Mouse (Mus musculus) C2C12 (cell line): Measurements from ENCODE around the gene Fdxr. TPM values are rescaled to one million over a fixed set of nuclear protein-coding genes. Genes with fewer than 3 reads are reported as not detected.

Source experiments
- H3K27me3 ChIP-seq: one replicate; pipeline ENCODE4 v1.6.1; 2011; ENCODE audit not compliant: control insufficient read depth, insufficient read depth, insufficient read length
- H3K36me3 ChIP-seq: one replicate; pipeline ENCODE4 v1.6.1; 2011; ENCODE audit not compliant: control insufficient read depth, insufficient read depth
- H3K4me3 ChIP-seq: one replicate; pipeline ENCODE4 v1.5.1; 2011; ENCODE audit warnings: mild to moderate bottlenecking, control low read depth; ENCODE audit not compliant: poor library complexity, insufficient read depth, severe bottlenecking
- H3K79me2 ChIP-seq: one replicate; pipeline ENCODE4 v1.6.1; 2011; ENCODE audit not compliant: control insufficient read depth, insufficient read depth
- H3K79me3 ChIP-seq: one replicate; pipeline ENCODE4 v1.6.1; 2011; ENCODE audit warnings: low read depth, control low read depth
- H3ac ChIP-seq: one replicate; pipeline ENCODE3; 2011; ENCODE audit warnings: low read depth; ENCODE audit not compliant: control insufficient read depth, insufficient read length
- CEBPB ChIP-seq: IDR thresholded peaks from one replicate; pipeline ENCODE4 v1.6.1; 2011; ENCODE audit warnings: low read depth, mild to moderate bottlenecking, control low read depth, moderate library complexity
- CTCF ChIP-seq: IDR thresholded peaks from one replicate; pipeline ENCODE4 v1.5.1; 2011; ENCODE audit not compliant: control insufficient read depth, insufficient read depth, insufficient read length
- FOSL1 ChIP-seq: IDR thresholded peaks from one replicate; pipeline ENCODE4 v1.8.0; 2011; ENCODE audit warnings: mild to moderate bottlenecking, low read length; ENCODE audit not compliant: poor library complexity, insufficient read depth, severe bottlenecking
- MAX ChIP-seq: IDR thresholded peaks from one replicate; pipeline ENCODE4 v1.6.1; 2011; ENCODE audit warnings: mild to moderate bottlenecking, control low read depth
- MYOD1 ChIP-seq: IDR thresholded peaks from one replicate; pipeline ENCODE4 v1.6.1; 2011; ENCODE audit warnings: low read depth; ENCODE audit not compliant: control insufficient read depth, insufficient read length
- MYOG ChIP-seq: IDR thresholded peaks from one replicate; pipeline ENCODE4 v1.6.1; 2011; ENCODE audit not compliant: control insufficient read depth, insufficient read length; ENCODE audit errors: extremely low read depth
- USF1 ChIP-seq: IDR thresholded peaks from one replicate; pipeline ENCODE4 v1.6.1; 2011; ENCODE audit warnings: low read depth, mild to moderate bottlenecking, control low read depth, moderate library complexity
- polyA plus RNA-seq: library from polyadenylated mRNA; unstranded; fragments of >200 nt; fragmentation: generic; extraction: Trizol; gene quantifications from one replicate; pipeline ENCODE4 v1.2.1, GENCODE M21; 2012; ENCODE audit warnings: missing spikeins

Fdxr gene
- polyA plus RNA-seq, 1 experiment: 10.7 TPM

DNA sequence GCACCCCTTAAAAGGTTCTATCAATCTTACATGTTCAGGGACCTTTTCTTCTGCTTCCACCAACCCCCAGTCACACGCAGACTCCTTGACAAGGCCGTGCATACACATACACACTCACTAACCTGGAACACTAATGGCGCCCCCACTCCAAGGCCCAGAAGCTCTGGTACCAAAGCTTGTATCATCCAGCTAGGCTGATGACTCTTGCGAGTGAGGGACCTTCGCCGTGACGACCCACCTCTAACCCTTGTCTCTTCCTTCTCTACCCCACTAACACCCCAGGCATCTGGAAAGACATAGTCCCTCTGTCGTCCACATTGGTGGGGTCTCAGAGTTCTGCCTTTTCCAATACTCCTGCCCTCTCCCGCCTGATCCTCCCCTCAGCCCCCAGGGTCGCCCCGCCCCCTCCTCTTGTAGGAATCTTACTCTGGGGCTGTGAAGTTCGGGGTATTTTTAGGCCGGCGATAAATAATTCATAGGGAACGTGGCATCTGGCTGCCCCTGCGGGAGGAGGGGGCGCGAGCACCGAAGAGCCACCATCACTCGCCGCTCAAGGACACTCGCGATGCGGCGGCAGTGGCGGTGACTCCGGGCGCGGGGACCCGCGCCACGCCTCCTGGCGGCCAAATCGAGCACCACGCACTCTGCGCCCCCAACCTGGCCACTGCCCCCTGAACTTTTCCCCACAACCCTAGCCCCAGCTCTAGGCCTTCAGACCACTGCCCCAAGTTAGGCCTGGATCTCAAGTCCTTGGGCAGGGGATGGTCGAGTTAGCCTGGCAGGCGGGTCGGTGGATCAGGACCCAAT lies 11.8 kb downstream of the Fdxr start:
- TF ChIP-seq USF1 (no peak), CTCF (peak; percentile 53)
- H3K79me2 ChIP-seq: no peaks in the 10 kb centered on the region

DNA sequence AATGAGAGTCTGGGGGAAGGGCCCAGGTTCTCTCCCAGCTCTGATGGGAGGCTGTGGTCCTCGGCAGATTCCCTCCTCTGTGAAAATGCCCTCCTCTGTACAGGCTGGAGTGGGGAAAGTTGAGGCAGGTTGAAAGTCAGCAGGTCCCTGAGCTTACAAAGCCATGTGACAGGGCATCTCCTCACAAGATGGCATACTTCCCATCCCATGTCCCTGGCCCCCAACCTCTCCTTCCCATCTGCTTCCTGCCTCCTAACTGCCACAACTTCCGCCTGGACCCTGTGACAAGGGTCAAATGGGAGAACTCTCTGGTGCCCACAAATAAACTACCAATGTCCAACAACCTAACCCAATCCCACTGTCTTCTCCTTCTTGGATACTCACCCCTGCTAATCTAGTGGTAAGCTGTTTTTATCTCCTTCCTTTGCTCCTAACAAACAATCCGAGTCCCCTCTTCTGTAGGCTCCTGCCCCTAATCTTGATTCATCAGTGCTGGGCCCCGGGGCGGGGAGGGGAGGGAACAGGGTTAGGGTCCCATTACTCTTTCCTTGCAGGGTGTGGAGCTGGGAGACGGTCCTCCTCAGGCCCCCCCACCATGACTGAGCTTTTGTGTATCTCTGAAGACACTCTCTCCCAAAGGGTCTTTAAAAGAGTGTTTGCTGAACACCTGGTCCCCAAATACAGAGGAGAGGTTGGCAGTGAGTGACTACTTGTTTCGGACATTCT lies 12.6 kb downstream of the Fdxr start:
- Histone ChIP-seq H3K79me3 (no peaks in the 10 kb centered on the region), H3ac (no peak overlapping the region), H3K27me3 (peaks cover 71% of the 10 kb centered on the region), H3K4me3 (no peak overlapping the region), H3K79me2 (no peaks in the 10 kb centered on the region), H3K36me3 (peaks cover 3% of the 10 kb centered on the region)
- no peak for TF ChIP-seq CEBPB
- no peak for TF ChIP-seq MYOD1

More for the DNA sequence above, 11.8 kb downstream of the Fdxr start:
- Histone ChIP-seq H3ac (no peak overlapping the region), H3K27me3 (peaks cover 71% of the 10 kb centered on the region), H3K79me3 (no peaks in the 10 kb centered on the region), H3K4me3 (no peak overlapping the region), H3K36me3 (peaks cover 3% of the 10 kb centered on the region)

DNA sequence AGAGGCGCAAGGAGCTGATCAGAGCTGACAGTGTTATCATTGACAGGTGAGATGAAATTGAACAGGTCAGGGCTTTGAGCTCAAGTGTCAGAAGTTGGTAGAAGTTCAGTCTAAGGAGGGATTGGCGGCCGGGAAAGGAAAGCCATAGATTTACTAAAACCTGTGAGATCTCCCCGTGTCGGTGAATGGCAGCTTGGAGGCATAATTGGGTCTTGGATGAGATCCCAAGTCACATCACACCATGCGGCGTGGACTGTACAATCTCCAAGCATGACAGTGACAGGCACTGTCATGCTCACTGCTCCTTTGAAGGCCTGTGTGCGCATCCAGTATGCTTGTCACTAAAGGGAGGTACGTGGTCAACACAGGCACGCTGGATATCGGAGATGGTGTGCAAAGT lies 13.9 kb downstream of the Fdxr start:
- H3K4me3 ChIP-seq: no peak overlapping the region
- no peak overlapping the region for H3ac ChIP-seq
- TF ChIP-seq CTCF: no peak
- no peak for TF ChIP-seq FOSL1
- no peaks in the 10 kb centered on the region for H3K36me3 ChIP-seq
- no peaks in the 10 kb centered on the region for H3K79me2 ChIP-seq
- H3K79me3 ChIP-seq: no peaks in the 10 kb centered on the region
- peaks cover 74% of the 10 kb centered on the region for H3K27me3 ChIP-seq

DNA sequence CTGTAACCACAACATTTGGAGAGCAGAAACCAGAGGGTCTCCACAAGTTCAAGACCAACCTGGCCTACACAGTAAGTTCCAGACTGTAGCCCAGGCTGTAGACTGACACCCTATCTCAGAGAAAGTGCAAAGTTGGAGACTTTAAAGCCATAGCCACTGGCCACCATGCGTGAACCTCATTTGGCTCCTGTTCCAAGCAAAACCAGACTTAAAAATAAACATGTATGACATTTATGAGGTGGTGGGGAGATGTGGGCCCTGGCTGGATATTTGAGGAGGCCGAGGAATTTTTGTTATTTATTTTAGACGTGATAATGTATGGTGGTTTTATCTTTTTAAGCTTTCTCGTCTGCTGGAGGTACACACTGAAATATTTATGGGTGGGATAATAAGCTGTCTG lies 17.7 kb downstream of the Fdxr start:
- H3K79me2 ChIP-seq: no peaks in the 10 kb centered on the region
- H3ac ChIP-seq: no peak overlapping the region
- TF ChIP-seq FOSL1 (no peak), MAX (no peak), USF1 (no peak), MYOG (no peak), MYOD1 (no peak), CEBPB (no peak), CTCF (no peak)
- H3K4me3 ChIP-seq: no peak overlapping the region
- no peaks in the 10 kb centered on the region for H3K36me3 ChIP-seq
- peaks cover 72% of the 10 kb centered on the region for H3K27me3 ChIP-seq
- no peaks in the 10 kb centered on the region for H3K79me3 ChIP-seq

DNA sequence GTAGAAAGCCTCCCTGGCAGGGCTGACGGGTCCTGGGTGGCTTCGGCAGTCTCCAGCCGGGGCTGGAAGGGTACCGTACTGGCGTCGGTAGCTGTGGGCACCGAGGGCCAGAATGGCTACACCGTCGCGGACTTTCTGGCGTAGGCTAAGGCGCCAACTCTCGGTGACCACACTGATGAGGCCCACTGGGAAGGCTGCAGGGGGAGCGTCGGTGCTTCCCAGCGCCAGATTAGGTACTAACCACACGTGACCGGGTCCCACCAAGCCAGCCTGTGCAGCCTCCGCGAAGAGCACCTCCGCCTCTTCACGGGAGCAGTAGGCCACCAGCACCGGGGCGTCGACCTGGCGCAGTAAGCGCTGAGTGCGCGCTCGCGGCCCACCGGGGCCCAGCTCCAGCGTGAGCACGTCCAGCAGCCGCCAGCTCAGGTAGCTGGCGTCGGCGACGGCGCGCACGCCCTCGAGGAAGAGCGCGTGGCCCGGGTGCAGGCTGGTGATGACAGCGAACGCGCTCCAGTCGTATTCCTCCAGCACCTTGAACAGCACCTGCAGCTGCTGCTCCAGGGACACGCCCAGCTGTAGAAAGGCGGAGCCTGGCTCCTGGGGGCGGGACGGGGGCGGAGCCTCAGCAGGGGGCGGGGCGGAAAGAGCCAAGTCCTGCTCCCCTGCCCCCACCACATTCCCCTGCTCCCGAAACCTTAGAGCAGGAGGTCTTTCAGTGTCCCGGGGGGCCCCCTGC lies 18.9 kb downstream of the Fdxr start:
- H3K27me3 ChIP-seq: peaks cover 76% of the 10 kb centered on the region
- TF ChIP-seq FOSL1: no peak
- no peak for TF ChIP-seq CEBPB
- no peak for TF ChIP-seq MYOD1
- TF ChIP-seq CTCF: no peak
- TF ChIP-seq USF1: no peak
- TF ChIP-seq MAX: no peak
- no peak for TF ChIP-seq MYOG
- no peaks in the 10 kb centered on the region for H3K79me3 ChIP-seq
- H3K36me3 ChIP-seq: no peaks in the 10 kb centered on the region
- no peak overlapping the region for H3K4me3 ChIP-seq
- no peak overlapping the region for H3ac ChIP-seq
- no peaks in the 10 kb centered on the region for H3K79me2 ChIP-seq

DNA sequence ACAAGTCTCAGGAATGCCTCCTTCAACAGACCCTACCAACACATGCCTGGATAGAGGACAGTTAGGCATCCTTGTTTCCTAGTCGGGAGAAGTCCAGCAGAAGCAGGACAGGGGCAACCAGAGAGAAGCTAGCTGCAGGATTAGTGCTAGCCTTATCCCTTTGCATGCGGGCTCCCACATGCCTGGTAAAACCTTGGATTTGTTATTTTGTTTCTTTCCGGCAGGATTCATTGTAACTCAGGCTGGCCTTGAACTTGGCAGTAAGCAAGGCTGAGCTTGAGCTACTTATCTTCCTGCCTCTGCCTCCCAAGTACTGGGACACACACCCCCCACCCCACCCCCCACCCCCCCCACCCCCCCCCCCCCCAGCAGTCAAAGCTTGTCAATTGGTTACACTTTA lies 25.6 kb downstream of the Fdxr start:
- Histone ChIP-seq H3K79me2 (no peaks in the 10 kb centered on the region), H3K36me3 (no peaks in the 10 kb centered on the region), H3ac (no peak overlapping the region), H3K4me3 (no peak overlapping the region), H3K27me3 (peaks cover 83% of the 10 kb centered on the region), H3K79me3 (no peaks in the 10 kb centered on the region)
- TF ChIP-seq MYOG: no peak
- no peak for TF ChIP-seq USF1
- no peak for TF ChIP-seq CTCF
- TF ChIP-seq FOSL1: no peak
- TF ChIP-seq CEBPB: no peak
- TF ChIP-seq MYOD1: no peak
- TF ChIP-seq MAX: no peak
